Mouse (Mus musculus) stomach, embryonic 16.5 days (tissue): Measurements from ENCODE around the gene Susd4. TPM values are rescaled to one million over a fixed set of nuclear protein-coding genes. Genes with fewer than 3 reads are reported as not detected.

ENCODE experiments used
- ATAC-seq: fragments of 200-750 bp; cut with Nextera tagmentation; 2 replicates; pipeline ENCODE4 v1.8.0; 2017; ENCODE audit warnings: moderate number of reproducible peaks, moderate TSS enrichment; ENCODE audit not compliant: insufficient read depth, low FRiP score
- H3K27ac ChIP-seq: fragments of 300-500 bp; sonication (generic); 2 replicates; pipeline ENCODE4 v1.5.1; 2014; ENCODE audit warnings: low read length
- H3K27me3 ChIP-seq: fragments of 300-500 bp; sonication (generic); 2 replicates; pipeline ENCODE4 v1.6.1; 2014; ENCODE audit warnings: low read length, control low read depth, mixed read lengths; ENCODE audit not compliant: control insufficient read depth, insufficient read depth
- H3K36me3 ChIP-seq: fragments of 300-500 bp; sonication (generic); 2 replicates; pipeline ENCODE4 v1.6.1; 2014; ENCODE audit warnings: low read length; ENCODE audit not compliant: control insufficient read depth, insufficient read depth
- H3K4me1 ChIP-seq: fragments of 300-500 bp; sonication (generic); 2 replicates; pipeline ENCODE4 v1.6.1; 2014; ENCODE audit warnings: low read length, control low read depth, mixed read lengths; ENCODE audit not compliant: control insufficient read depth, insufficient read depth
- H3K4me2 ChIP-seq: fragments of 300-500 bp; sonication (generic); 2 replicates; pipeline ENCODE4 v1.6.1; 2014; ENCODE audit warnings: low read depth, low read length, mixed read lengths
- H3K4me3 ChIP-seq: fragments of 300-500 bp; sonication (generic); replicated peaks from 2 replicates; pipeline ENCODE4 v1.5.1; 2014; ENCODE audit warnings: mild to moderate bottlenecking, low read length
- H3K9ac ChIP-seq: fragments of 300-500 bp; sonication (generic); 2 replicates; pipeline ENCODE4 v1.6.1; 2014; ENCODE audit warnings: low read length
- H3K9me3 ChIP-seq: fragments of 300-500 bp; sonication (generic); replicated peaks from 2 replicates; pipeline ENCODE4 v1.6.1; 2016; ENCODE audit warnings: low read length, control low read depth; ENCODE audit not compliant: control insufficient read depth
- WGBS: fragments of 180-500 bp; shearing (Covaris S2); extraction: QIAGEN DNeasy Blood & Tissue Kit; methylation state at CpG from one replicate; pipeline ENCODE4 v1.1.7; 2014; 5-methylcytosine and 5-hydroxymethylcytosine counted together
- polyA plus RNA-seq: library from polyadenylated mRNA; unstranded; fragments of >200 nt; fragmentation: Nextera tagmentation; extraction: Ambion mirVana; gene quantifications from 2 replicates; pipeline ENCODE4 v1.2.1, GENCODE M21; 2015

Gene Susd4
- polyA plus RNA-seq, 1 experiment from 2014 or later, result 15.2 TPM

DNA sequence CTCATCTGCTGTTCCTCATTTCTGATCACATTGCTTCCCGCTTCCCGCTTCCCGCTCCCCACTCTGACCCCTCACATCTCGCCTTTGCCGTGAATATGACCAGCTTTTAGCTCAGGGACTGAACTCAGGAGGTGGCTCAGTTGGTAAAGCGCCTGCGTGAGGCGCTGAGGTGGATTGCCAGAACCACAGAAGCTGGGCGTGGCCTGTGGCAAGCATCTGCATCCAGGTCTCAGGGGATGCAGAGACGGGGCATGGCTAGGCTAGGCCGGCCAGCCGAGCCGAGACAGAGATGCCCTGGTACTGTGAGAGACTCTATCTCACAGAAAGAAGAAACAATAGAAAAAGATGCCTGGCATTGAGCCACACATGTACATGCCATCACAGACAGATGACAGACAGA is 93.0 kb downstream of the Susd4 start:
- ATAC-seq, result no peak
- 84% methylated on average over 13 of the region's 13 CpGs for WGBS
- Histone ChIP-seq H3K4me3 (no peak overlapping the region), H3K36me3 (no peaks in the 10 kb centered on the region), H3K4me2 (no peak overlapping the region), H3K4me1 (no peaks in the 10 kb centered on the region), H3K9me3 (no peaks in the 10 kb centered on the region), H3K27ac (no peak overlapping the region), H3K27me3 (no peaks in the 10 kb centered on the region), H3K9ac (no peak overlapping the region)

GRCm38 (mm10) chr1:182861671-182862358 is 98.2 kb downstream of the Susd4 start:
- 41% methylated on average over 7 of the region's 7 CpGs for WGBS
- no peak for ATAC-seq

GRCm38 (mm10) chr1:182863396-182863795 is 99.7 kb downstream of the Susd4 start:
- 73% methylated on average over 6 of the region's 6 CpGs for WGBS
- H3K9ac ChIP-seq, result no peak overlapping the region
- no peaks in the 10 kb centered on the region for H3K9me3 ChIP-seq
- H3K4me2 ChIP-seq, result no peak overlapping the region
- no peak overlapping the region for H3K4me3 ChIP-seq
- no peak overlapping the region for H3K27ac ChIP-seq
- no peaks in the 10 kb centered on the region for H3K4me1 ChIP-seq
- H3K27me3 ChIP-seq, result no peaks in the 10 kb centered on the region
- H3K36me3 ChIP-seq, result no peaks in the 10 kb centered on the region
- ATAC-seq, result no peak

More at GRCm38 (mm10) chr1:182861671-182862358, 98.2 kb downstream of the Susd4 start:
- Histone ChIP-seq H3K4me1 (no peaks in the 10 kb centered on the region), H3K4me2 (no peak overlapping the region), H3K27me3 (no peaks in the 10 kb centered on the region), H3K9ac (no peak overlapping the region), H3K4me3 (no peak overlapping the region), H3K27ac (no peak overlapping the region), H3K9me3 (no peaks in the 10 kb centered on the region), H3K36me3 (no peaks in the 10 kb centered on the region)

GRCm38 (mm10) chr1:182867886-182868285 is 104.2 kb downstream of the Susd4 start:
- 84% methylated on average over 3 of the region's 3 CpGs for WGBS
- H3K36me3 ChIP-seq, result 0 out of 2 replicates have a peak, but pooled peaks cover 3% of the 10 kb centered on the region
- H3K4me2 ChIP-seq, result no peak overlapping the region
- 0 out of 2 replicates have a peak, but pooled peaks cover 5% of the 10 kb centered on the region for H3K9me3 ChIP-seq
- H3K27me3 ChIP-seq, result no peaks in the 10 kb centered on the region
- H3K4me3 ChIP-seq, result no peak overlapping the region
- no peak for ATAC-seq
- H3K4me1 ChIP-seq, result 0 out of 2 replicates have a peak, but pooled peaks cover 2% of the 10 kb centered on the region
- H3K27ac ChIP-seq, result no peak overlapping the region
- no peak overlapping the region for H3K9ac ChIP-seq

- H3K27me3 ChIP-seq, result no peaks in the 10 kb centered on the region
- H3K4me2 ChIP-seq, result no peak overlapping the region
- 0 out of 2 replicates have a peak, but pooled peaks cover 3% of the 10 kb centered on the region for H3K36me3 ChIP-seq
- 71% methylated on average over 14 of the region's 14 CpGs for WGBS
- H3K27ac ChIP-seq, result no peak overlapping the region
- no peak overlapping the region for H3K9ac ChIP-seq
- no peak overlapping the region for H3K4me3 ChIP-seq
- peak; percentile 44; the same call in 1 of the 2 replicates for ATAC-seq
- H3K9me3 ChIP-seq, result 0 out of 2 replicates have a peak, but pooled peaks cover 5% of the 10 kb centered on the region
- 0 out of 2 replicates have a peak, but pooled peaks cover 2% of the 10 kb centered on the region for H3K4me1 ChIP-seq
These were observed 104.9 kb downstream of the Susd4 start for GRCm38 (mm10) chr1:182868432-182869113.

DNA sequence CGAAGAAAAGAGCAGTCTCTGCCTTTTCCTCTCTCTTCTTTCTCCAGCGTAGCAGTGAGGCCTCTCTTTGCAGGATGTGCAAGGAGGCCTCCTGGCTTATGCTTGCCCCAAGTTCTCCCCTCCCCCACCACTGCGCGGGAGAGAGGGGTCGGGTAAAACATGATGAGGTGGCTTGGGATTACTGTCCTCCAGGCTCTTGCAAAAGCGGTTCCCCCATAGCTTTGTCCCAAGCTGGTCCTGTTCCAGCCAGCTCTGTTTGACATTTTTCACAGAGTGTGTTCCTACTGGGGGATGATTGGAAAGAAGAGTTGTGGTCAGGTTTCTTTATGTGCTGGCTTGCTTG is 105.4 kb downstream of the Susd4 start:
- no peak overlapping the region for H3K27ac ChIP-seq
- H3K4me3 ChIP-seq, result no peak overlapping the region
- no peaks in the 10 kb centered on the region for H3K27me3 ChIP-seq
- WGBS, result 50% methylated on average over 6 of the region's 6 CpGs
- H3K9ac ChIP-seq, result no peak overlapping the region
- ATAC-seq, result no peak
- H3K4me2 ChIP-seq, result no peak overlapping the region
- 0 out of 2 replicates have a peak, but pooled peaks cover 5% of the 10 kb centered on the region for H3K9me3 ChIP-seq
- 0 out of 2 replicates have a peak, but pooled peaks cover 2% of the 10 kb centered on the region for H3K4me1 ChIP-seq
- 0 out of 2 replicates have a peak, but pooled peaks cover 3% of the 10 kb centered on the region for H3K36me3 ChIP-seq

- H3K9ac ChIP-seq, result no peak overlapping the region
- H3K36me3 ChIP-seq, result no peaks in the 10 kb centered on the region
- WGBS, result 90% methylated on average over 5 of the region's 5 CpGs
- no peak overlapping the region for H3K4me2 ChIP-seq
- H3K4me1 ChIP-seq, result no peaks in the 10 kb centered on the region
- ATAC-seq, result no peak
- no peaks in the 10 kb centered on the region for H3K9me3 ChIP-seq
- H3K27me3 ChIP-seq, result no peaks in the 10 kb centered on the region
- H3K27ac ChIP-seq, result no peak overlapping the region
- H3K4me3 ChIP-seq, result no peak overlapping the region
These were observed 114.5 kb downstream of the Susd4 start for GRCm38 (mm10) chr1:182878156-182878555.

GRCm38 (mm10) chr1:182878719-182879118 is 115.1 kb downstream of the Susd4 start:
- Histone ChIP-seq H3K27ac (no peak overlapping the region), H3K9ac (no peak overlapping the region), H3K4me2 (no peak overlapping the region), H3K27me3 (no peaks in the 10 kb centered on the region), H3K9me3 (no peaks in the 10 kb centered on the region), H3K4me1 (no peaks in the 10 kb centered on the region), H3K36me3 (no peaks in the 10 kb centered on the region), H3K4me3 (no peak overlapping the region)
- no peak for ATAC-seq
- WGBS, result 77% methylated on average over 4 of the region's 4 CpGs

DNA sequence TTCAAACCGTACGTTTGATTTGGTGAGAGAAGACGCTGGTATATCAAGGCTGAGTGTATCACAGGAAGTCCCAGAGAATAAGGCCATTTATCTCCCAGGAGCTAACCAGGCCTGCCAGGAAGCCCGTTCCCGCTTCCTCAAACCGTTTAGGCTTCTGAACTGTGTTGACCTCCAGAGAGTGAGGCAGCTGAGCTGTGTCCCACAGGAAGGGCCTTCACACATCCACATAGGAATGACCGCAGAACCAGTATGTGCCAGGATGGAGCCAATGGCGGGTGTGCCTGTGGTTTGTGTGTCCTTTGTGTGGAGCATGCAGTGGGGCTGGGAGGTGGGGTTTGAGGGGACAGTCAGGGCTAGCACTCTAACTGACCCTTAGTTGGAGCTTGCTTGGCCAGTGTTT is 117.6 kb downstream of the Susd4 start:
- no peak for ATAC-seq
- no peaks in the 10 kb centered on the region for H3K36me3 ChIP-seq
- H3K9ac ChIP-seq, result no peak overlapping the region
- H3K4me2 ChIP-seq, result no peak overlapping the region
- no peak overlapping the region for H3K27ac ChIP-seq
- H3K27me3 ChIP-seq, result no peaks in the 10 kb centered on the region
- no peaks in the 10 kb centered on the region for H3K9me3 ChIP-seq
- WGBS, result 72% methylated on average over 8 of the region's 8 CpGs
- H3K4me3 ChIP-seq, result no peak overlapping the region
- H3K4me1 ChIP-seq, result no peaks in the 10 kb centered on the region
